Mouse (Mus musculus): ENCODE results near the gene Pigo. TPM values are rescaled to one million over a fixed set of nuclear protein-coding genes. Genes with fewer than 3 reads are reported as not detected.

The Pigo gene
- 25.2 and 27.5 TPM in 2 replicates for polyA plus RNA-seq (2016; fragmentation: Nextera tagmentation; extraction: Ambion mirVana)

GRCm38 (mm10) chr4:43025084-43025960 is at the start of gene Pigo:
TSS of gene Pigo (minus strand) at chr4:43025819.
- peaks cover 17% of the 10 kb centered on the region for H3K4me1 ChIP-seq
- peaks cover 69% of the 10 kb centered on the region for H3K36me3 ChIP-seq
- no peaks in the 10 kb centered on the region for H3K9me3 ChIP-seq
- peak within 1 kb of the TSS; percentile 57 for H3K4me3 ChIP-seq
- no peaks in the 10 kb centered on the region for H3K27me3 ChIP-seq
- H3K27ac ChIP-seq (replicated peaks): peak within 1 kb of the TSS; percentile 85
- H3K4me2 ChIP-seq (replicated peaks): peak within 1 kb of the TSS; percentile 64
- peak; percentile 92 for ATAC-seq (ENCODE audit: low FRiP score, low read depth)
- peak within 1 kb of the TSS; percentile 56 for H3K9ac ChIP-seq (replicated peaks)
- WGBS: 10% methylated on average over 42 of the region's 42 CpGs

GRCm38 (mm10) chr4:43074923-43075322 is 49.3 kb upstream of the Pigo start:
- Histone ChIP-seq H3K27ac (replicated peaks) (no peak overlapping the region), H3K4me1 (no peaks in the 10 kb centered on the region), H3K4me3 (no peak overlapping the region), H3K27me3 (no peaks in the 10 kb centered on the region), H3K4me2 (replicated peaks) (no peak overlapping the region), H3K9me3 (no peaks in the 10 kb centered on the region), H3K9ac (replicated peaks) (no peak overlapping the region), H3K36me3 (no peaks in the 10 kb centered on the region)
- no peak for ATAC-seq (ENCODE audit: low FRiP score, low read depth)

- Histone ChIP-seq H3K4me2 (replicated peaks) (no peak overlapping the region), H3K9ac (replicated peaks) (no peak overlapping the region), H3K27me3 (no peaks in the 10 kb centered on the region), H3K27ac (replicated peaks) (no peak overlapping the region), H3K4me3 (no peak overlapping the region), H3K4me1 (no peaks in the 10 kb centered on the region), H3K9me3 (no peaks in the 10 kb centered on the region), H3K36me3 (no peaks in the 10 kb centered on the region)
- no peak for ATAC-seq (ENCODE audit: low FRiP score, low read depth)
- 95% methylated on average over 4 of the region's 4 CpGs for WGBS
Measured at GRCm38 (mm10) chr4:43065471-43065870, 39.9 kb upstream of the Pigo start.

- no peak overlapping the region for H3K27ac ChIP-seq (replicated peaks)
- H3K4me3 ChIP-seq: no peak overlapping the region
- no peaks in the 10 kb centered on the region; the same call in 1 of the 2 replicates for H3K27me3 ChIP-seq
- H3K9ac ChIP-seq (replicated peaks): no peak overlapping the region
- no peaks in the 10 kb centered on the region for H3K9me3 ChIP-seq
- no peak for ATAC-seq (ENCODE audit: low FRiP score, low read depth)
- WGBS: 44% methylated on average over 3 of the region's 3 CpGs
- no peaks in the 10 kb centered on the region for H3K4me1 ChIP-seq
- 0 out of 2 replicates have a peak overlapping the region, but pooled peaks have one; percentile 77 for H3K4me2 ChIP-seq (replicated peaks)
- H3K36me3 ChIP-seq: no peaks in the 10 kb centered on the region
Measured at GRCm38 (mm10) chr4:43060286-43060685, 34.7 kb upstream of the Pigo start.

GRCm38 (mm10) chr4:43059697-43060096 is 34.1 kb upstream of the Pigo start:
- no peak overlapping the region; the same call in 1 of the 2 replicates for H3K9ac ChIP-seq (replicated peaks)
- H3K4me1 ChIP-seq: no peaks in the 10 kb centered on the region
- WGBS: 42% methylated on average over 3 of the region's 3 CpGs
- no peaks in the 10 kb centered on the region; the same call in 1 of the 2 replicates for H3K27me3 ChIP-seq
- no peak overlapping the region for H3K27ac ChIP-seq (replicated peaks)
- H3K9me3 ChIP-seq: no peaks in the 10 kb centered on the region
- peak overlapping the region; percentile 81 for H3K4me3 ChIP-seq
- no peaks in the 10 kb centered on the region for H3K36me3 ChIP-seq
- no peak for ATAC-seq (ENCODE audit: low FRiP score, low read depth)
- peak overlapping the region; percentile 77 for H3K4me2 ChIP-seq (replicated peaks)

- no peaks in the 10 kb centered on the region for H3K4me1 ChIP-seq
- H3K27me3 ChIP-seq: no peaks in the 10 kb centered on the region; the same call in 1 of the 2 replicates
- under 1% methylated on average over 78 of the region's 90 CpGs for WGBS
- peak within 1 kb of the TSS; percentile 77 for H3K4me2 ChIP-seq (replicated peaks)
- H3K36me3 ChIP-seq: no peaks in the 10 kb centered on the region
- H3K4me3 ChIP-seq: peak within 1 kb of the TSS; percentile 81
- H3K9ac ChIP-seq (replicated peaks): peak within 1 kb of the TSS; percentile 75
- peak within 1 kb of the TSS; percentile 78 for H3K27ac ChIP-seq (replicated peaks)
- ATAC-seq (ENCODE audit: low FRiP score, low read depth): peak; percentile 97
- H3K9me3 ChIP-seq: no peaks in the 10 kb centered on the region
Measured at GRCm38 (mm10) chr4:43058753-43059654, 33.4 kb upstream of the Pigo start, which contains the start of gene Unc13b. TSS of gene Unc13b (plus strand) at chr4:43058953.

- peak overlapping the region; percentile 77 for H3K4me2 ChIP-seq (replicated peaks)
- no peak overlapping the region for H3K9ac ChIP-seq (replicated peaks)
- no peaks in the 10 kb centered on the region for H3K9me3 ChIP-seq
- H3K27ac ChIP-seq (replicated peaks): no peak overlapping the region
- no peaks in the 10 kb centered on the region for H3K36me3 ChIP-seq
- peak overlapping the region; percentile 81 for H3K4me3 ChIP-seq
- H3K4me1 ChIP-seq: no peaks in the 10 kb centered on the region
- peak; percentile 14; the same call in 1 of the 2 replicates for ATAC-seq (ENCODE audit: low FRiP score, low read depth)
- WGBS: 24% methylated on average over 8 of the region's 8 CpGs
- H3K27me3 ChIP-seq: no peaks in the 10 kb centered on the region; the same call in 1 of the 2 replicates
Measured at GRCm38 (mm10) chr4:43058392-43058752, 32.8 kb upstream of the Pigo start.

- no peaks in the 10 kb centered on the region for H3K36me3 ChIP-seq
- no peaks in the 10 kb centered on the region for H3K4me1 ChIP-seq
- 95% methylated on average over 5 of the region's 5 CpGs for WGBS
- H3K27ac ChIP-seq (replicated peaks): no peak overlapping the region
- no peak for ATAC-seq (ENCODE audit: low FRiP score, low read depth)
- no peaks in the 10 kb centered on the region; the same call in 1 of the 2 replicates for H3K27me3 ChIP-seq
- no peak overlapping the region for H3K9ac ChIP-seq (replicated peaks)
- H3K4me3 ChIP-seq: no peak overlapping the region
- no peaks in the 10 kb centered on the region for H3K9me3 ChIP-seq
- H3K4me2 ChIP-seq (replicated peaks): no peak overlapping the region
Measured at GRCm38 (mm10) chr4:43057654-43058053, 32.0 kb upstream of the Pigo start.

- H3K9me3 ChIP-seq: no peaks in the 10 kb centered on the region
- H3K27ac ChIP-seq (replicated peaks): no peak overlapping the region
- no peak overlapping the region for H3K9ac ChIP-seq (replicated peaks)
- WGBS: 15% methylated on average over 4 of the region's 4 CpGs
- H3K4me2 ChIP-seq (replicated peaks): no peak overlapping the region
- no peaks in the 10 kb centered on the region; the same call in 1 of the 2 replicates for H3K27me3 ChIP-seq
- ATAC-seq (ENCODE audit: low FRiP score, low read depth): no peak
- H3K36me3 ChIP-seq: no peaks in the 10 kb centered on the region
- peaks cover 3% of the 10 kb centered on the region; the same call in 1 of the 2 replicates for H3K4me1 ChIP-seq
- no peak overlapping the region for H3K4me3 ChIP-seq
Measured at GRCm38 (mm10) chr4:43052627-43053026, 27.0 kb upstream of the Pigo start.

- H3K4me1 ChIP-seq: peaks cover 30% of the 10 kb centered on the region
- H3K9me3 ChIP-seq: no peaks in the 10 kb centered on the region
- ATAC-seq (ENCODE audit: low FRiP score, low read depth): no peak
- no peaks in the 10 kb centered on the region for H3K36me3 ChIP-seq
- H3K4me2 ChIP-seq (replicated peaks): peak overlapping the region; percentile 63
- H3K9ac ChIP-seq (replicated peaks): peak overlapping the region; percentile 25; the same call in 1 of the 2 replicates
- H3K27me3 ChIP-seq: no peaks in the 10 kb centered on the region
- 0 out of 2 replicates have a peak overlapping the region, but pooled peaks have one; percentile 6 for H3K4me3 ChIP-seq
- whole genome bisulfite sequencing: 6% methylated on average over 5 of the region's 5 CpGs
- no peak overlapping the region for H3K27ac ChIP-seq (replicated peaks)
Measured at GRCm38 (mm10) chr4:43047231-43047630, 21.6 kb upstream of the Pigo start.

GRCm38 (mm10) chr4:43046607-43047006 is 21.0 kb upstream of the Pigo start:
- no peak for ATAC-seq (ENCODE audit: low FRiP score, low read depth)
- peak overlapping the region; percentile 63 for H3K4me2 ChIP-seq (replicated peaks)
- H3K36me3 ChIP-seq: no peaks in the 10 kb centered on the region
- no peaks in the 10 kb centered on the region for H3K9me3 ChIP-seq
- H3K4me1 ChIP-seq: peaks cover 30% of the 10 kb centered on the region
- no peak overlapping the region for H3K9ac ChIP-seq (replicated peaks)
- no peaks in the 10 kb centered on the region for H3K27me3 ChIP-seq
- peak overlapping the region; percentile 52; the same call in 1 of the 2 replicates for H3K4me3 ChIP-seq
- 60% methylated on average over 5 of the region's 5 CpGs for WGBS
- peak overlapping the region; percentile 20; the same call in 1 of the 2 replicates for H3K27ac ChIP-seq (replicated peaks)

Data from midbrain, embryonic 12.5 days (tissue).